Mouse (Mus musculus) CD8-positive naive resting alpha-beta T cell, adult 2 months (primary cell): Measurements from ENCODE around the gene Egln1.

Experiments used
- DNase-seq, 2 experiments: peaks; one replicate each; pipeline ENCODE4 v3.0.0; 2022; ENCODE audit warnings: low read depth in 2 of 2, low spot score in 2 of 2

Gene Egln1

GRCm38 (mm10) chr8:124910349-124910748 is 38.8 kb downstream of the Egln1 start:
- no peak for DNase-seq

- no peak for DNase-seq
Measured at GRCm38 (mm10) chr8:124909936-124910335, 39.2 kb downstream of the Egln1 start.

GRCm38 (mm10) chr8:124905482-124905881 is 43.6 kb downstream of the Egln1 start:
- no peak for DNase-seq

GRCm38 (mm10) chr8:124903198-124903597 is 45.9 kb downstream of the Egln1 start:
- DNase-seq = no peak

- peak in 1 of 2 experiments; percentile 7 for DNase-seq
Measured at GRCm38 (mm10) chr8:124898251-124898905, 50.7 kb downstream of the Egln1 start.

- DNase-seq = peak; percentile 97
Measured at GRCm38 (mm10) chr8:124897386-124898250, 51.5 kb downstream of the Egln1 start, which contains the start of the genes Exoc8 and Sprtn. Exoc8 (minus strand) TSS chr8:124897705. Sprtn (plus strand) TSS chr8:124897886.

GRCm38 (mm10) chr8:124896632-124897385 is 52.3 kb downstream of the Egln1 start:
- peak; percentile 26 to 36 for DNase-seq

GRCm38 (mm10) chr8:124896010-124896631 is 53.0 kb downstream of the Egln1 start:
- DNase-seq = no peak

- DNase-seq = no peak
Measured at GRCm38 (mm10) chr8:124892596-124892995, 56.5 kb downstream of the Egln1 start.

GRCm38 (mm10) chr8:124888385-124888784 is 60.7 kb downstream of the Egln1 start:
- no peak for DNase-seq

GRCm38 (mm10) chr8:124878946-124879526 is 70.1 kb downstream of the Egln1 start:
- no peak for DNase-seq

- no peak for DNase-seq
Measured at GRCm38 (mm10) chr8:124878141-124878540, 71.0 kb downstream of the Egln1 start.

GRCm38 (mm10) chr8:124872690-124873089 is 76.4 kb downstream of the Egln1 start:
- no peak for DNase-seq

- DNase-seq = no peak
Measured at GRCm38 (mm10) chr8:124872081-124872480, 77.0 kb downstream of the Egln1 start.

- no peak for DNase-seq
Measured at GRCm38 (mm10) chr8:124871474-124871873, 77.7 kb downstream of the Egln1 start.

- no peak for DNase-seq
Measured at GRCm38 (mm10) chr8:124869708-124870107, 79.4 kb downstream of the Egln1 start.

- no peak for DNase-seq
Measured at GRCm38 (mm10) chr8:124867126-124867525, 82.0 kb downstream of the Egln1 start.

- DNase-seq = no peak
Measured at GRCm38 (mm10) chr8:124866669-124867068, 82.5 kb downstream of the Egln1 start.

- DNase-seq = peak in 1 of 2 experiments; percentile 8
Measured at GRCm38 (mm10) chr8:124863729-124864128, 85.4 kb downstream of the Egln1 start.

GRCm38 (mm10) chr8:124863163-124863677 is 85.9 kb downstream of the Egln1 start:
- DNase-seq = no peak
